Mouse (Mus musculus) right cerebral cortex, postnatal 25 days (tissue): Measurements from ENCODE around the gene Rasal1.

Experiments used
- DNase-seq: peaks from one replicate; pipeline ENCODE4 v3.0.0; 2022

Rasal1 gene

DNA sequence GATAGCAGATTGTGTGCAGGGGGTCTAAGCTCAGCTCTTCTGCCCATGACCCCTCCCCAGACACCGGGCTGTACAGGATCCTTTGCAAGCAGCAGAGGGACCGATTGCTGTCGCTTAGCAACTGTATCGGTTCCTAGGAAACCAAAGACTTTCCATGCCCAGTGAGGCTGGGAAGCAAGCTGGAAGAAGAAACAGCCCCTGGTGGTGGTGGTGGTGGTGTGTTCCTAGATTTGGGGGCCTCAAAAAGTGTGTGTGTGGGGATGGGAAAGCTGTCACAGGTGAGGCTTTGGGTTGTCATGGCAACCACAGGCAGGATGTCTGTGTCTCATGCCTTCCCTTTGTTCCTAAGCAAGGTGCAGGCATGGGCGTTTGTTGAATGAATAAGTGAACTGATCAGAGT, 12.2 kb downstream of the Rasal1 start:
- DNase-seq: peak; percentile 55

DNA sequence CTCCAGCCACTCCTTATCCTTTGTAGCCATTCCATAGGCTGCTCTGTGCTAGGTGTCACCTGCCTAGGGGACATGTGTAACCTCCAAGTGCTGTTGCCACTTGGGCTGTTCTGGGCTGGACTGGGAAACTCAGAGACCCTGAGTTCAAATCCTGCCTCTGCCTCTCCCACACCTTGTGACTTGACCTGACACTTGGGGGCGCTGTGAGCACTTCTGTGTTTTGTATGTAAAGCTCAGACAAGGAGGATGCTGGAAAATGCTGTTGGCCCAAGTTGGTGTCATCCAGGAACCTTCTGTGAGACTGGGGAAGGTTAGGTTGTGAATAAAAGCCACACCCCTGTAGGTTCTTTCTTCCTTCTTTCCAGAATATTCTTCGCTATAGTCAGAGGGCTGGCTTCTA, 16.3 kb downstream of the Rasal1 start:
- DNase-seq: no peak

- DNase-seq: no peak
Measured at GRCm38 (mm10) chr5:120668761-120669160, 20.1 kb downstream of the Rasal1 start.

- DNase-seq: no peak
Measured at GRCm38 (mm10) chr5:120670132-120670531, 21.5 kb downstream of the Rasal1 start.

DNA sequence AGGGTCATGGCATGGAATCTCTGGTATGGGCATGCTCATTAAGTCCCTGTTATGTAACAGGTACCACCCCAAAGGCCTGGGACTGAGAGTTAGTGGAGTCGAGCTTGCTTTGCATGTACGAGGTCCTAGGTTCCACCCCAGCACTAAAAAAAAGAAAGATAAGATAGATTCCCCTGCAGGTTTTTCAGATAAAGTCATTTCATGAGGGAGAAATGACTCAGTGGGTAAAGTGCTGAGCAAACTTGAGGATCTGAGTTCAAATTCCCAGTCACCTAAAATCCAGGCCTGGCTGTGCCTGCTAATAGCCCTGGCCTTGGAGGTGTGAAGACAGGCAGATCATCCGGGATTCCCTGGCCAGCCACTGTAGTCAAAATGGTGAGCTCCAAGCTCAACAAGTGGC, 23.3 kb downstream of the Rasal1 start:
- DNase-seq: no peak

DNA sequence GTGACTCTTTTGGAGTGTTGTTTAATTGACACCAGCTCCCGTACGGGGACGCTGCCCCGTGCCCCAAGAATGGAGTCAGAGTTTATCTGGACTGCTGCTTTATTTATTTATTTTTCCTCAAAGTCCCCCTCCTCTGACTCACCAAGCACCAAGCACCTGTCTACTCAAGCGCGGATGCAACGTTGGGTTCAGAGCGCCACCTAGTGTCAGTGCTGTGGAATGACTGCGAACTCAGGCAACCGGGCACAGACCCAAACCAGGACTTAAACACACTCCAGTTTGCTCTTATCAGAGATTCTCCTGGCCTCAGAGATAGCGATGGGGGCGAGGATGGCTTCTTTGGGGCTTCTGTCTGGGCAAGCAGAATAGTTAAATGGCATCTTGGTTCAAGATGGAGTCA, 25.0 kb downstream of the Rasal1 start:
- peak; percentile 75 for DNase-seq

GRCm38 (mm10) chr5:120674229-120675145, 25.9 kb downstream of the Rasal1 start:
- no peak for DNase-seq

GRCm38 (mm10) chr5:120677516-120677915, 28.9 kb downstream of the Rasal1 start:
- no peak for DNase-seq

- peak; percentile 91 for DNase-seq
Measured at GRCm38 (mm10) chr5:120679676-120680555, 31.3 kb downstream of the Rasal1 start.

DNA sequence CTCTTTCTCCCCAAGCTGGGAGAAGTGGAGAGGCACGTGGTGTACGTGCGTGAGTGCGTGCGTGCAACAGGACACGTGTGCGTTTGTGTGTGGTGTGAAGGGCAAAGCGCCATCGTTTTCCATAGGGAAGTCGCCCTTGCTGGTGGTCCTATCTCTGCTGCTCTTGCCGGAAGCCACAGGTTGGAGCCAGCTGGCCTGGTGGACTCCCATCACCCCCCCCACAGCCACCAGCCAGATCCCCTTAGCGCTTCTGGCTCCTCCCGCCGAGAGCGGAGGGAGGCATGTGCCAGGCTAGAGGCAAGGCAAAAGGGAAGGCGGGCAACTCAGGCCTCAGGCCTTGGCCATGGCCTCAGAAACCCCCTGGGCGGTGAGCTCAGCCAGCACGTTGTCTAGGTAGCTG, 32.3 kb downstream of the Rasal1 start:
- peak; percentile 52 for DNase-seq

DNA sequence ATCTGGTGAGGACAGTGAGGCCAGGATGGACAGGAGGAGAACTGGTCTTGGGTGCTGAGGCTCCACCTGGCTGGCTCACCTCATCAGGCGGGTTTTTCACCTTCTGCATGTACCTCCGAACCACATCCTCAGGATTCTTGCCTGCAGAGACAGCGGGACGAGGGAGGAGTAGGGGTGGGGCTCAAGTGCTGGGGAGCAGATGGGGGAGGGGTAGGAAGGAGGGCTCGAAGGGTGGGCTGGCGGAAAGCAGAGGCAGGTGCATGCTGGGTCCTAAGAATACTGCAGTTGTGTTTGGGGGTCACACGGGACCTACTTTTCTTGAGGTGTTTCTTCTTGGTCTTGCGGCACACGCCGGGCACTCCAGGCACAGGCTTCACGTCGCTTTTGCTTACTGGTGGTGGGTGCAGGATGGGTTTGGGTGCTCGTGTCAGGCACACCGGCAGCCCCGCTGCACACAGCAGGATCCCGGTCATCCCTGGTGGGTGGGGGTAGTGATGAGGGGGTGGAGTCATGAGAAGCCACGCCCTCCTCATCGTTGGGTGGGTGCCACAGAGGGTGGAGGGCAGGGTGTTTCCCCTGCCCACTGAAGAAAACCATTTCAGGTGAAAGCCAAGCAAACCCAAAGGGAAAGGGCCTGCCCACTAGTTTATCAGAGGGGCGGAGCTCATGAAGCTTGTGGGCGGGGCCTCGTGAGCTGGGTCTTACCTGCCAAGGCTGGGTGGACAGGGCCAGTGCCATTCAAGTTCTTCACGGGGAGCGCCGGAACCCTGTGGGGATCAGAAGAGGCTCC, 34.6 kb downstream of the Rasal1 start:
- DNase-seq: no peak

- DNase-seq: no peak
Measured at GRCm38 (mm10) chr5:120685678-120686077, 37.1 kb downstream of the Rasal1 start.

- DNase-seq: no peak
Measured at GRCm38 (mm10) chr5:120686749-120687483, 38.3 kb downstream of the Rasal1 start.

DNA sequence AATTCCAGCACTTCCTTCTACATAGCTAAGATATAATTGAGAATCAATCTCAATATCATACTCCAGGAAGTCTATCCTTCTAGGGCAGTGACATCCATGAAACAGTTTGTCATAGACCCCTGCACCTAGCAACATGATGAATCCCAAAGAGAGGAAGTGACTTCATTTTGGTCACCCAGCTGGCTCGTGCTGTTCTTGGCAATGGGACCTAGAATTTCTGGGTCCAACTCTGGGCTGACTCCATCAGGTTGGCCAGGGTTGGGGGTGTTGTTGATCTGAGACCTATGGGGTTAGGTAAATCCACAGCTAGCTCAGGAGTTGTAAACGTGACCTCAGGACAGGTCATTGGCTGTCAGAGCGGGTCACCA, 38.9 kb downstream of the Rasal1 start:
- DNase-seq: no peak

DNA sequence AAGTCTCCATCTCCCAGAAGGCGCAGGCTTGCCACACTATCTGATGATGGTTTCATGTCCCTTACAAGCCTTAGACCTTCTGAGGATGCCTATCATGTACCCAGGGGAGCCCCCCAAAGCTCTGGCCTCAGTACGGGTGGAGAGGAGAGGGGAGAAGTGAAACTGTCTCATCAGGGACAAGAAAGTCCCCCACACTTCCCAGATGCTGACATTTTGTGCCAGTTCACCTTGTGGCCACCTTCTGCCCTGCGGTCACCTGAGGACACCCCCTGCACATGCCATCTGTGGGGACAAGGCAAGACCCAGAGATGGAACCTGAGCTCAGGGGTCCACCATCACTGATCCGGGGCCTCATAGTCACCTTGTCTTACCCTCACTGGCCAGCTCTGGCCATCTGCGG, 39.3 kb downstream of the Rasal1 start:
- no peak for DNase-seq

- no peak for DNase-seq
Measured at GRCm38 (mm10) chr5:120688434-120688833, 39.8 kb downstream of the Rasal1 start.

DNA sequence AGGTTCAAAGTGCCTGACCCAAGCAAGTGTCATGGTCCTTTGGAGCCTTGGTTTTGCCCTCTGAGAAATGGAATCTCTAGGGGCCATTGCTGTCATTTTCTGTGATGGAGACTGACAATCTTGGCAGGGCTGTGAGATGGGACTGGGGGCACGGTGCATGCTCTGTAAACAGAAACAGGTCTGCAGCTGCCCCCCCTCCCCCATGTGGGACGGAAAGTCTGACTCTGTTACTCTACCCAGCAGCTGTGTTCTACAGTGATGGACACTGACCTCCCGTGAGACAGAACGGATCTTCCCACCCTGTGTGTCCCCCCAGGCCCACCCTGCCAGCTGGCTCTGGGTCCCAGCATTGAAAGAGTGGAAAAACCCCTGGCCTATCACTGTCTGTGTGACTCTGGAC, 41.8 kb downstream of the Rasal1 start:
- no peak for DNase-seq

GRCm38 (mm10) chr5:120692034-120692433, 43.4 kb downstream of the Rasal1 start:
- DNase-seq: no peak

DNA sequence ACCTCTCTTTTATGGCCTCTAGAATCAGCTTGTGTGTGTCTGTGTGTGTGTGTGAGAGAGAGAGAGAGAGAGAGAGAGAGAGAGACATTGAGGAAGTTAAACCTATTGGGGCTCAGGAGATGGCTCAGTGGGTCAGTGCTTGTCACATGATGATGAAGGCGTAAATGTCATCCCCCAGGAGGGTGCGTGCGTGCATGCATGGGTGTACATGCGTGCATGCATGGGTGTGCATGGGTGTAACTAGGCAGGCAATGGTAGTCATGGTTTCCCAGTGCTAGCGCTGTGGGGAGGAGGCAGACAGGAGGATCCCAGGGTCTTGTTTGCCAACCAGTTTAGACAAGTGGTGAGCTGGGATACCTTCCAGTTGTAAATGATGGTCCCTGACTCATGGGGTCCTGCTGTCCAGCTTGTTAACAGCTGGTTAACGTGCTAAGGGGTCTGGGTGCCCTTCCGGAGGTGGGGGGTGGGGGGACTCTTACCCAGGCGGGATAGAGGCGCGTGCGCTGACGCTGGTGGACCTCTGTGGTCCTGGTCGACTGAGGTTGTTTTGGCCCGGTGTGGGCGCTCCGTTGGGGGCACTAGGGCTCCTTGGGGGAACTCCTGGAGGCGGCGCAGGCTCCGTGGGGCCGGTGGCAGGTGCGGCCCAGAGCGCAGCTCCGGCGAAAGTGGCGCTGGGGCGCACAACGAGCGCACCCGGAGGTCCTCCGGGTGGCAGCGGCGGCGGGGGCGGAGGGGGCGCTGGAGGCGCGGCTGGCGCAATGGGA, 45.5 kb downstream of the Rasal1 start:
- no peak for DNase-seq

GRCm38 (mm10) chr5:120694695-120695074, 46.1 kb downstream of the Rasal1 start:
- DNase-seq: no peak

GRCm38 (mm10) chr5:120696057-120696743, 47.6 kb downstream of the Rasal1 start:
- DNase-seq: no peak
